Mouse (Mus musculus): ENCODE results near the gene Dynll1. TPM values are rescaled to one million over a fixed set of nuclear protein-coding genes. Genes with fewer than 3 reads are reported as not detected.

Dynll1 gene
- total and polyA plus RNA-seq, 2 experiments from 2014 or later, result 196 to 893 TPM

GRCm38 (mm10) chr5:115296347-115296746 lies 4.5 kb downstream of the Dynll1 start:
- no peak for TF ChIP-seq CTCF (IDR thresholded peaks at IDR 0.05)
- peaks cover 8% of the 10 kb centered on the region; the same call in 1 of the 2 replicates for H3K4me1 ChIP-seq (ENCODE audit: insufficient read depth, low read length)
- no peak overlapping the region for H3K4me2 ChIP-seq (ENCODE audit: low read depth, low read length, poor library complexity, severe bottlenecking)
- WGBS, result 85% methylated on average over 10 of the region's 10 CpGs
- H3K27ac ChIP-seq (ENCODE audit: low read depth, low read length), result no peak overlapping the region
- H3K9ac ChIP-seq (replicated peaks; ENCODE audit: low read length, poor library complexity, severe bottlenecking), result no peak overlapping the region
- ATAC-seq (ENCODE audit: low FRiP score) (no peak), DNase-seq (ENCODE audit: low spot score) (no peak)
- no peaks in the 10 kb centered on the region for H3K9me3 ChIP-seq (ENCODE audit: low read length)
- no peak overlapping the region for H3K4me3 ChIP-seq (ENCODE audit: low read depth, low read length)
- no peaks in the 10 kb centered on the region for H3K27me3 ChIP-seq (ENCODE audit: insufficient read depth, low read length)
- H3K36me3 ChIP-seq (ENCODE audit: insufficient read depth, low read length), result peaks cover 36% of the 10 kb centered on the region

GRCm38 (mm10) chr5:115294173-115294572 lies 6.6 kb downstream of the Dynll1 start:
- TF ChIP-seq CTCF (IDR thresholded peaks at IDR 0.05), result peak; percentile 49
- peaks cover 5% of the 10 kb centered on the region; the same call in 1 of the 2 replicates for H3K4me1 ChIP-seq (ENCODE audit: insufficient read depth, low read length)
- H3K4me3 ChIP-seq (ENCODE audit: low read depth, low read length), result no peak overlapping the region
- H3K36me3 ChIP-seq (ENCODE audit: insufficient read depth, low read length), result peaks cover 42% of the 10 kb centered on the region
- DNase-seq (ENCODE audit: low spot score) (no peak), ATAC-seq (ENCODE audit: low FRiP score) (no peak)
- H3K27ac ChIP-seq (ENCODE audit: low read depth, low read length), result no peak overlapping the region
- no peaks in the 10 kb centered on the region for H3K27me3 ChIP-seq (ENCODE audit: insufficient read depth, low read length)
- H3K9ac ChIP-seq (replicated peaks; ENCODE audit: low read length, poor library complexity, severe bottlenecking), result no peak overlapping the region
- no peaks in the 10 kb centered on the region for H3K9me3 ChIP-seq (ENCODE audit: low read length)
- H3K4me2 ChIP-seq (ENCODE audit: low read depth, low read length, poor library complexity, severe bottlenecking), result no peak overlapping the region
- WGBS, result 89% methylated on average over 8 of the region's 8 CpGs

- Histone ChIP-seq H3K4me1 (ENCODE audit: insufficient read depth, low read length) (no peaks in the 10 kb centered on the region), H3K36me3 (ENCODE audit: insufficient read depth, low read length) (peaks cover 17% of the 10 kb centered on the region), H3K27me3 (ENCODE audit: insufficient read depth, low read length) (no peaks in the 10 kb centered on the region), H3K27ac (ENCODE audit: low read depth, low read length) (no peak overlapping the region), H3K9me3 (ENCODE audit: low read length) (no peaks in the 10 kb centered on the region), H3K4me2 (ENCODE audit: low read depth, low read length, poor library complexity, severe bottlenecking) (no peak overlapping the region), H3K9ac (replicated peaks; ENCODE audit: low read length, poor library complexity, severe bottlenecking) (no peak overlapping the region), H3K4me3 (ENCODE audit: low read depth, low read length) (no peak overlapping the region)
- ATAC-seq (ENCODE audit: low FRiP score) (no peak), DNase-seq (ENCODE audit: low spot score) (no peak)
- WGBS, result 95% methylated on average over 3 of the region's 3 CpGs
- TF ChIP-seq CTCF (IDR thresholded peaks at IDR 0.05), result peak; percentile 49
Observed at GRCm38 (mm10) chr5:115284735-115285134, 16.1 kb downstream of the Dynll1 start.

GRCm38 (mm10) chr5:115280050-115280687 lies 20.6 kb downstream of the Dynll1 start:
- ATAC-seq (ENCODE audit: low FRiP score), result 0 out of 2 replicates have a peak, but pooled peaks have one; percentile 31

GRCm38 (mm10) chr5:115279226-115280049 lies 21.4 kb downstream of the Dynll1 start, which contains the start of gene Coq5:
TSS of gene Coq5 (plus strand) at chr5:115279666.
- WGBS, result 4% methylated on average over 45 of the region's 45 CpGs
- TF ChIP-seq CTCF (IDR thresholded peaks at IDR 0.05), result no peak

More at GRCm38 (mm10) chr5:115280050-115280687, 20.6 kb downstream of the Dynll1 start:
- TF ChIP-seq CTCF (IDR thresholded peaks at IDR 0.05), result no peak
- Histone ChIP-seq H3K27ac (ENCODE audit: low read depth, low read length) (peak overlapping the region; percentile 69), H3K9ac (replicated peaks; ENCODE audit: low read length, poor library complexity, severe bottlenecking) (peak overlapping the region; percentile 81), H3K4me2 (ENCODE audit: low read depth, low read length, poor library complexity, severe bottlenecking) (peak overlapping the region; percentile 81), H3K4me3 (ENCODE audit: low read depth, low read length) (peak overlapping the region; percentile 88), H3K9me3 (ENCODE audit: low read length) (no peaks in the 10 kb centered on the region), H3K4me1 (ENCODE audit: insufficient read depth, low read length) (no peaks in the 10 kb centered on the region), H3K27me3 (ENCODE audit: insufficient read depth, low read length) (no peaks in the 10 kb centered on the region), H3K36me3 (ENCODE audit: insufficient read depth, low read length) (peaks cover 17% of the 10 kb centered on the region)
- 9% methylated on average over 17 of the region's 17 CpGs for WGBS
- DNase-seq (ENCODE audit: low spot score), result peak; percentile 8

GRCm38 (mm10) chr5:115278785-115279184 lies 22.0 kb downstream of the Dynll1 start:
- H3K4me1 ChIP-seq (ENCODE audit: insufficient read depth, low read length), result no peaks in the 10 kb centered on the region
- H3K4me2 ChIP-seq (ENCODE audit: low read depth, low read length, poor library complexity, severe bottlenecking), result no peak overlapping the region
- H3K27ac ChIP-seq (ENCODE audit: low read depth, low read length), result no peak overlapping the region
- no peaks in the 10 kb centered on the region for H3K27me3 ChIP-seq (ENCODE audit: insufficient read depth, low read length)
- H3K4me3 ChIP-seq (ENCODE audit: low read depth, low read length), result no peak overlapping the region
- WGBS, result 58% methylated on average over 2 of the region's 2 CpGs
- ATAC-seq (ENCODE audit: low FRiP score), result no peak
- no peak overlapping the region for H3K9ac ChIP-seq (replicated peaks; ENCODE audit: low read length, poor library complexity, severe bottlenecking)
- no peak for DNase-seq (ENCODE audit: low spot score)
- no peak for TF ChIP-seq CTCF (IDR thresholded peaks at IDR 0.05)
- H3K36me3 ChIP-seq (ENCODE audit: insufficient read depth, low read length), result peaks cover 8% of the 10 kb centered on the region
- no peaks in the 10 kb centered on the region for H3K9me3 ChIP-seq (ENCODE audit: low read length)

More at GRCm38 (mm10) chr5:115279226-115280049, 21.4 kb downstream of the Dynll1 start, which contains the start of gene Coq5:
- ATAC-seq (ENCODE audit: low FRiP score) (peak; percentile 74), DNase-seq (ENCODE audit: low spot score) (peak; percentile 87)
- Histone ChIP-seq H3K27me3 (ENCODE audit: insufficient read depth, low read length) (no peaks in the 10 kb centered on the region), H3K9ac (replicated peaks; ENCODE audit: low read length, poor library complexity, severe bottlenecking) (peak within 1 kb of the TSS; percentile 81), H3K27ac (ENCODE audit: low read depth, low read length) (peak within 1 kb of the TSS; percentile 69), H3K4me3 (ENCODE audit: low read depth, low read length) (peak within 1 kb of the TSS; percentile 88), H3K9me3 (ENCODE audit: low read length) (no peaks in the 10 kb centered on the region), H3K4me1 (ENCODE audit: insufficient read depth, low read length) (no peaks in the 10 kb centered on the region), H3K4me2 (ENCODE audit: low read depth, low read length, poor library complexity, severe bottlenecking) (peak within 1 kb of the TSS; percentile 81), H3K36me3 (ENCODE audit: insufficient read depth, low read length) (peaks cover 15% of the 10 kb centered on the region)

Data from midbrain, postnatal 0 days (tissue).